20 mouse cellular contexts compared by ENCODE assay signal in the genomic region with DNA sequence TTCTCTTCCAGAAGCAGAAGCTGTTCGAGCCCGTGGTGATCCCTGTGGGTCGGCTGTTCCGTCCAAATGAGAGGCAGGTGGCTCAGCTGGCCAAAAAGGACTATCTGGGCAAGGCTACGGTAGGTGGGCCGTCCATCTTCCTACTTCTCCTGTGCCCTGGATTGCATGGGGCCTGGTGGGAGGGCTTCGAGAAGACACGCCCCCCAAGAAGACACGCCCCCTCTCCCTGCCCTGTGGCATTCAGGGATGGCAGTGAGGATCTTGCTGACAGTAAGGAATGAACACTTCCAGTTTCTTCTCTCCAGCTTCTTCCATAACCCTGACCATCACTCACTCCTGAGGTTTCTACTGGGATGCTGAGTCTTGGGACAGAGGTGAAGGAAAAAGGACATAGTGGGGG.
"Had no signal": no experiment of that assay in that cellular context is flagged by ENCODE, and none has a peak within 500 bp of the region (broad histone marks: within the 10 kb centered on the region; RNA-seq: fewer than 3 reads in every experiment).

No protein-coding gene starts in this region.

- H3K36me3 ChIP-seq: midbrain, embryonic 13.5 days; midbrain, embryonic 15.5 days; neural tube, embryonic 13.5 days; neural tube, embryonic 15.5 days had no signal

- H3K4me2 ChIP-seq: lung, embryonic 14.5 days; midbrain, embryonic 11.5 days; midbrain, embryonic 13.5 days; midbrain, embryonic 15.5 days; neural tube, embryonic 13.5 days; neural tube, embryonic 15.5 days had no signal

- DNase-seq: lung, adult 18-20 months; lung, embryonic 14.5 days; lung, postnatal 10 days; retina, postnatal 1 day; right cerebral cortex, adult 18-20 months; right cerebral cortex, postnatal 25 days; right cerebral cortex, postnatal 4 days; spleen, adult 18-20 months; thymus, adult 18-20 months; thymus, postnatal 14 days; thymus, postnatal 36 days had no signal

- H3K27ac ChIP-seq: liver, embryonic 14.5 days; macrophage; midbrain, embryonic 13.5 days; midbrain, embryonic 15.5 days; neural tube, embryonic 13.5 days; neural tube, embryonic 15.5 days had no signal

- H3K4me3 ChIP-seq: megakaryocyte, embryonic 14.5 days; midbrain, embryonic 13.5 days; midbrain, embryonic 15.5 days; myocyte; neural tube, embryonic 13.5 days; neural tube, embryonic 15.5 days had no signal

- H3K9ac ChIP-seq: liver, embryonic 14.5 days; lung, embryonic 14.5 days; midbrain, embryonic 13.5 days; midbrain, embryonic 15.5 days; neural tube, embryonic 13.5 days; neural tube, embryonic 15.5 days had no signal

- H3K27me3 ChIP-seq: megakaryocyte, embryonic 14.5 days; midbrain, embryonic 13.5 days; midbrain, embryonic 15.5 days; neural tube, embryonic 13.5 days; neural tube, embryonic 15.5 days had no signal

- ATAC-seq: midbrain, embryonic 13.5 days; midbrain, embryonic 15.5 days had no signal

- H3K9me3 ChIP-seq: midbrain, embryonic 13.5 days; midbrain, embryonic 15.5 days; neural tube, embryonic 15.5 days had no signal

- H3K4me1 ChIP-seq: midbrain, embryonic 13.5 days; midbrain, embryonic 15.5 days; neural tube, embryonic 15.5 days had no signal
